Mouse (Mus musculus) bone marrow macrophage, adult 2 months (primary cell): Measurements from ENCODE around the gene Fignl2.

Experiments
- CTCF ChIP-seq: IDR thresholded peaks from 2 replicates; pipeline ENCODE4 v1.5.1; 2012; ENCODE audit warnings: low read depth, mild to moderate bottlenecking, low read length, moderate library complexity
- POLR2A ChIP-seq: IDR thresholded peaks from 2 replicates; pipeline ENCODE4 v1.6.1; 2012; ENCODE audit warnings: mild to moderate bottlenecking, low read depth, low read length, borderline replicate concordance

DNA sequence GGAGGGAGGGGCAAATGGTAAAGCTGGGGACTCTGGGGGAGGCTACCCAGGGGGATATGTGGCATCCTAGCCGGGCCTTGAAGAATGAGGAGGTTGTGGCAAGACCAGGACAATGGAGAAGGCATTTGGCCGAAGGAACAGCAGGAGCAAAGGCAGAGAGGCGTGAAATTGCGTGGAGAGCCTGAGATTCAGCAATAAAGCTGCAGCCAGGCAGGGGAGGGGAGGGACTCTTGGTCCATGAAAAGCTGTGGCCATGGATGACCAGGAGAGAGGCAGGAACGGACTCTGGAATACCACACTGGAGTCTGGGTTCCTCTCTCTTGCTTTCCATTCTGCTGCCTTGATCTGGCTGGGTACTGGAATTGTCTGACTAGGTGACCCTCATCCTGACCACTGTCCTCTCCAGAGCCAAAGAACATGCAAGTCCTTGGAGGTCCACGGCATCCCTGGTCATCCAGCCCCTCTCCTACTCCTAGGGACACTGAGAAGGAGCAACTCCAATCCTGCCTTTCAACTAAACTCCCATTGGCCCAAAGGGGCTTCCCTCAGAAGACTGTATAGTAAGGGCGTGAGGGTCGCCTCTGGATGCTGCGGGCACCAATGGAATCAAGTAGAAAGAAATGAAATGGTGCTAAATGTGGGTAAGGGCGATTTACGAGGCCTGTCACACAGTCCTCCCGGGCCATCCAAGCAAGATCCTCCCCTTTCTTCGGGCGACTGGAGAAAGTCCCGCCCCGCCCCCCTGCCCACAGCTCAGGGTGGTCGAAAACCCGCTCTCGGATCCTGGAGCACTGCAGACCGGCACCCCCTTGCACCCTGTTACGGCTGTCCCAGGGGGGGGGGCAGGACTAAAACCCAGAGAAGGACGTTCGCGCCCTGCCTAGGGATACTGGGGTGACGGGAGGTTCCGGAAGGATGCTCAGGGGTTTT lies 2.0 kb downstream of the Fignl2 start:
- TF ChIP-seq POLR2A = no peak
- no peak for TF ChIP-seq CTCF
